Mouse (Mus musculus) MEL (cell line): ENCODE data around the gene Pax8. TPM values are rescaled to one million over a fixed set of nuclear protein-coding genes. Genes with fewer than 3 reads are reported as not detected.

Experiments used
- DNase-seq: peaks from one replicate; pipeline ENCODE4 v3.0.0; 2011; ENCODE audit warnings: low read depth, low spot score
- H3K27ac ChIP-seq: 2 replicates; pipeline ENCODE4 v1.5.1; 2012; ENCODE audit warnings: low read depth, mild to moderate bottlenecking, control low read depth, low read length, moderate library complexity; ENCODE audit not compliant: control insufficient read depth
- H3K27me3 ChIP-seq, 2 experiments: fragments of 150-350 bp in 1 of 2; sonication (generic) in 1 of 2; 2 replicates each; pipeline ENCODE4 v1.6.1; 2012; ENCODE audit warnings: low read length in 2 of 2, mild to moderate bottlenecking in 2 of 2, improper control_type of control experiment in 1 of 2, moderate library complexity in 1 of 2; ENCODE audit not compliant: insufficient read depth in 2 of 2, control insufficient read depth in 1 of 2
- H3K36me3 ChIP-seq, 2 experiments: 2 replicates each; pipeline ENCODE4 v1.6.1; 2012 to 2014; ENCODE audit warnings: low read length in 2 of 2, improper control_type of control experiment in 1 of 2, inconsistent platforms in 1 of 2, mild to moderate bottlenecking in 1 of 2; ENCODE audit not compliant: insufficient read depth in 2 of 2, control insufficient read depth in 1 of 2
- H3K4me1 ChIP-seq, 2 experiments: fragments of 150-350 bp in 1 of 2; sonication (generic) in 1 of 2; 2 replicates each; pipeline ENCODE4 v1.6.1; 2012; ENCODE audit warnings: low read length in 2 of 2, improper control_type of control experiment in 1 of 2, mild to moderate bottlenecking in 1 of 2; ENCODE audit not compliant: insufficient read depth in 2 of 2, control insufficient read depth in 1 of 2
- H3K4me3 ChIP-seq, 2 experiments: fragments of 150-350 bp in 1 of 2; sonication (generic) in 1 of 2; 2 replicates each; pipeline ENCODE4 v1.5.1; 2012; ENCODE audit warnings: low read depth in 2 of 2, low read length in 2 of 2, mild to moderate bottlenecking in 2 of 2, moderate library complexity in 2 of 2, control low read depth in 1 of 2, improper control_type of control experiment in 1 of 2; ENCODE audit not compliant: control insufficient read depth in 1 of 2, insufficient read depth in 1 of 2
- H3K79me2 ChIP-seq: 2 replicates; pipeline ENCODE4 v1.6.1; 2012; ENCODE audit warnings: mild to moderate bottlenecking, low read length, moderate library complexity; ENCODE audit not compliant: control insufficient read depth, poor library complexity, insufficient read depth
- H3K9ac ChIP-seq: 2 replicates; pipeline ENCODE4 v1.6.1; 2012; ENCODE audit warnings: low read depth, mild to moderate bottlenecking, control low read depth, low read length, moderate library complexity; ENCODE audit not compliant: control insufficient read depth, poor library complexity, severe bottlenecking
- H3K9me3 ChIP-seq: fragments of 150-350 bp; sonication (generic); replicated peaks from 2 replicates; pipeline ENCODE4 v1.6.1; 2012; ENCODE audit warnings: mild to moderate bottlenecking, low read length, improper control_type of control experiment, moderate library complexity; ENCODE audit not compliant: insufficient read depth
- CHD1 ChIP-seq: IDR thresholded peaks from 2 replicates; pipeline ENCODE4 v1.6.1; 2012; ENCODE audit warnings: low read depth, mild to moderate bottlenecking, inconsistent platforms, low read length, improper control_type of control experiment
- ELF1 ChIP-seq: IDR thresholded peaks from 2 replicates; pipeline ENCODE4 v1.6.1; 2014; ENCODE audit warnings: low read depth, mild to moderate bottlenecking, inconsistent platforms, low read length, improper control_type of control experiment, moderate library complexity
- ETS1 ChIP-seq: IDR thresholded peaks from 2 replicates; pipeline ENCODE4 v1.6.1; 2012; ENCODE audit warnings: low read depth, mild to moderate bottlenecking, inconsistent platforms, low read length, improper control_type of control experiment, moderate library complexity
- GABPA ChIP-seq: IDR thresholded peaks from 2 replicates; pipeline ENCODE4 v1.6.1; 2012; ENCODE audit warnings: low read depth, mild to moderate bottlenecking, inconsistent platforms, low read length, improper control_type of control experiment, moderate library complexity
- JUND ChIP-seq: IDR thresholded peaks from 2 replicates; pipeline ENCODE4 v1.6.1; 2011; ENCODE audit warnings: low read depth, mild to moderate bottlenecking, improper control_type of control experiment, low read length
- KAT2A ChIP-seq: conservative IDR thresholded peaks from 2 replicates; pipeline ENCODE4 v1.6.1; 2012; ENCODE audit warnings: low read depth, low read length, improper control_type of control experiment, inconsistent platforms
- MAX ChIP-seq: IDR thresholded peaks from 2 replicates; pipeline ENCODE4 v1.6.1; 2011; ENCODE audit warnings: low read length, improper control_type of control experiment
- MEF2A ChIP-seq: IDR thresholded peaks from 2 replicates; pipeline ENCODE4 v1.6.1; 2014; ENCODE audit warnings: low read depth, mild to moderate bottlenecking, inconsistent platforms, low read length, improper control_type of control experiment; ENCODE audit not compliant: poor library complexity, insufficient replicate concordance, severe bottlenecking; ENCODE audit errors: extremely low read depth
- MXI1 ChIP-seq: IDR thresholded peaks from 2 replicates; pipeline ENCODE4 v1.6.1; 2011; ENCODE audit warnings: mild to moderate bottlenecking, low read depth, low read length, improper control_type of control experiment
- MYC ChIP-seq: IDR thresholded peaks from 2 replicates; pipeline ENCODE4 v1.6.1; 2011; ENCODE audit warnings: low read depth, mild to moderate bottlenecking, low read length, improper control_type of control experiment, moderate library complexity
- POLR2AphosphoS5 ChIP-seq: IDR thresholded peaks from 2 replicates; pipeline ENCODE4 v1.6.1; 2012; ENCODE audit warnings: low read depth, borderline replicate concordance, mild to moderate bottlenecking, inconsistent platforms, low read length, moderate library complexity, mixed read lengths
- RCOR1 ChIP-seq: IDR thresholded peaks from 2 replicates; pipeline ENCODE4 v1.6.1; 2012; ENCODE audit warnings: low read depth, mild to moderate bottlenecking, inconsistent platforms, low read length, improper control_type of control experiment
- SIN3A ChIP-seq: IDR thresholded peaks from 2 replicates; pipeline ENCODE4 v1.6.1; 2012; ENCODE audit warnings: low read length, improper control_type of control experiment, inconsistent platforms
- TAL1 ChIP-seq: IDR thresholded peaks from 2 replicates; pipeline ENCODE4 v1.6.1; 2012; ENCODE audit warnings: mild to moderate bottlenecking, inconsistent platforms, low read length, moderate library complexity, mixed read lengths
- TCF12 ChIP-seq: IDR thresholded peaks from 2 replicates; pipeline ENCODE4 v1.6.1; 2014; ENCODE audit warnings: low read depth, mild to moderate bottlenecking, inconsistent platforms, low read length, improper control_type of control experiment, moderate library complexity
- USF1 ChIP-seq: IDR thresholded peaks from 2 replicates; pipeline ENCODE4 v1.6.1; 2014; ENCODE audit warnings: low read depth, mild to moderate bottlenecking, inconsistent platforms, low read length, improper control_type of control experiment, moderate library complexity
- ZC3H11A ChIP-seq: IDR thresholded peaks from 2 replicates; pipeline ENCODE4 v1.6.1; 2012; ENCODE audit warnings: low read depth, mild to moderate bottlenecking, inconsistent platforms, low read length, improper control_type of control experiment
- ZMIZ1 ChIP-seq: IDR thresholded peaks from 2 replicates; pipeline ENCODE4 v1.6.1; 2012; ENCODE audit warnings: low read depth, mild to moderate bottlenecking, inconsistent platforms, low read length, improper control_type of control experiment, moderate library complexity
- polyA plus RNA-seq, 2 experiments: library from polyadenylated mRNA; stranded (reverse) in 1 of 2; unstranded in 1 of 2; fragments of >175 nt in 1 of 2; fragments of >200 nt in 1 of 2; gene quantifications; 2 replicates each; pipeline versions ENCODE4 v1.2.1 to v1.2.4; 2012; ENCODE audit warnings: low replicate concordance in 2 of 2, low read depth in 1 of 2; ENCODE audit not compliant: insufficient read length in 2 of 2, insufficient read depth in 1 of 2, missing spikeins in 1 of 2
- total RNA-seq: library from RNA; depleted of rRNA; stranded (reverse); fragments of 300-350 nt; gene quantifications from 2 replicates; pipeline ENCODE4 v1.2.3, GENCODE M21; 2012

The Pax8 gene
- total and polyA plus RNA-seq, 3 experiments = not detected

DNA sequence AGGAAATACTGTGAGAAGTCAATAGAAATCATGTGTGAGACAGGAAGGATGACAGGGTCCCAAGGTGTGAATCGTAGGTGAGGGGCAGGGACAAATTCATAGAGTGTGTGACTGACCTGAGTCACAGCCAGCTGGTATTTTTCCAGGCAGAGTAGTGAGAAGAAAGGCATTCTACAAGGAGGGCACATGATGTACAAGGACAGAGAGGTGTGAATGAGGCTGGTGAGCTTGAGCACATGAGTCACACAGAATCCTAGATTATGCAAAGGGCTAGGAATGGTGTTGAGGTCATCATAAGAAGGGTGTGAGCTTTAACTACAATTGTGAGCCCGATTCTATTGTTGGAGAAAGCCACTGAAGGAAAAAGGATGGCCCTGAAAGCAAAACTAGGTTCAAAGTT, 35.3 kb downstream of the Pax8 start:
- H3K9me3 ChIP-seq = no peaks in the 10 kb centered on the region
- H3K36me3 ChIP-seq = no peaks in the 10 kb centered on the region
- TF ChIP-seq KAT2A = no peak
- no peak for TF ChIP-seq USF1
- no peak for TF ChIP-seq ETS1
- no peak for TF ChIP-seq MEF2A
- no peak for TF ChIP-seq MXI1
- TF ChIP-seq POLR2AphosphoS5 = no peak
- no peak for TF ChIP-seq TAL1
- no peak for TF ChIP-seq ZC3H11A
- no peak for TF ChIP-seq ELF1
- TF ChIP-seq MYC = no peak
- no peak for TF ChIP-seq CHD1
- TF ChIP-seq GABPA = no peak
- no peak for TF ChIP-seq ZMIZ1
- TF ChIP-seq JUND = no peak
- TF ChIP-seq TCF12 = no peak
- TF ChIP-seq MAX = no peak
- no peaks in the 10 kb centered on the region for H3K27me3 ChIP-seq
- no peaks in the 10 kb centered on the region for H3K4me1 ChIP-seq
- H3K9ac ChIP-seq = no peak overlapping the region
- DNase-seq = no peak
- no peak overlapping the region for H3K4me3 ChIP-seq
- H3K79me2 ChIP-seq = no peaks in the 10 kb centered on the region
- no peak overlapping the region for H3K27ac ChIP-seq

DNA sequence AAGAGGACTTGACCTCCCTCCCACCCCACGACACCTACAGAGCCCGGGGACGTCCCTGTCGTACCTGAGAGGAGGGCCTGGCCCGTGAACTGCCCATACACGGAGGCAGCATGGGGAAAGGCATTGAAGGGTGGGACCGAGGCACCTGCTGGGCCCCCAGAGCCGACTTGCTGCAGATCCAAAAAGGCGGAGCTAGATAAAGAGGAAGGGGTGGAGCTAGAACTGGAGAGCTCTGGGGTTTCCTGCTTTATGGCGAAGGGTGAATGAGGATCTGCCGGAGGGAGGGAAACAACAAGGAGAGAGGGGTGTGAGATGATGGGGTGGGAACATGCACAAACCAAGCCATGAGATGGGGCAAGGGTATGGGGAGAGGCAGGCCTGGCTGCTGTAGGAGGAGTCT, 39.7 kb downstream of the Pax8 start:
- no peaks in the 10 kb centered on the region for H3K27me3 ChIP-seq
- no peak overlapping the region for H3K27ac ChIP-seq

More for the DNA sequence above, 39.7 kb downstream of the Pax8 start:
- H3K9ac ChIP-seq = no peak overlapping the region
- no peak for TF ChIP-seq KAT2A
- no peak for TF ChIP-seq SIN3A
- no peak for TF ChIP-seq RCOR1
- TF ChIP-seq MYC = no peak
- no peaks in the 10 kb centered on the region for H3K9me3 ChIP-seq
- H3K79me2 ChIP-seq = no peaks in the 10 kb centered on the region
- no peak overlapping the region for H3K4me3 ChIP-seq
- no peak for DNase-seq
- no peaks in the 10 kb centered on the region for H3K4me1 ChIP-seq
- no peaks in the 10 kb centered on the region for H3K36me3 ChIP-seq
